Mouse (Mus musculus): ENCODE measurements around the gene Nfyc.

Nfyc gene

GRCm38 (mm10) chr4:120825577-120826326, 5.6 kb downstream of the Nfyc start:
- DNase-seq (ENCODE audit: low read depth, low spot score), result peak; percentile 97

GRCm38 (mm10) chr4:120825100-120825553, 6.2 kb downstream of the Nfyc start:
- DNase-seq (ENCODE audit: low read depth, low spot score), result peak; percentile 86

- no peak for DNase-seq (ENCODE audit: low read depth, low spot score)
Measured at GRCm38 (mm10) chr4:120822191-120822911, 9.0 kb downstream of the Nfyc start.

GRCm38 (mm10) chr4:120819871-120820270, 11.5 kb downstream of the Nfyc start:
- DNase-seq (ENCODE audit: low read depth, low spot score), result no peak

- DNase-seq (ENCODE audit: low read depth, low spot score), result no peak
Measured at GRCm38 (mm10) chr4:120819296-120819695, 12.1 kb downstream of the Nfyc start.

- no peak for DNase-seq (ENCODE audit: low read depth, low spot score)
Measured at GRCm38 (mm10) chr4:120817951-120818350, 13.4 kb downstream of the Nfyc start.

GRCm38 (mm10) chr4:120817002-120817774, 14.2 kb downstream of the Nfyc start:
- no peak for DNase-seq (ENCODE audit: low read depth, low spot score)

- peak; percentile 72 for DNase-seq (ENCODE audit: low read depth, low spot score)
Measured at GRCm38 (mm10) chr4:120815622-120816334, 15.6 kb downstream of the Nfyc start.

- no peak for DNase-seq (ENCODE audit: low read depth, low spot score)
Measured at GRCm38 (mm10) chr4:120815163-120815562, 16.2 kb downstream of the Nfyc start.

GRCm38 (mm10) chr4:120814171-120814570, 17.2 kb downstream of the Nfyc start:
- no peak for DNase-seq (ENCODE audit: low read depth, low spot score)

GRCm38 (mm10) chr4:120813762-120814161, 17.6 kb downstream of the Nfyc start:
- no peak for DNase-seq (ENCODE audit: low read depth, low spot score)

- no peak for DNase-seq (ENCODE audit: low read depth, low spot score)
Measured at GRCm38 (mm10) chr4:120805816-120806215, 25.6 kb downstream of the Nfyc start.

GRCm38 (mm10) chr4:120801446-120801845, 29.9 kb downstream of the Nfyc start:
- DNase-seq (ENCODE audit: low read depth, low spot score), result no peak

- DNase-seq (ENCODE audit: low read depth, low spot score), result no peak
Measured at GRCm38 (mm10) chr4:120800691-120801090, 30.7 kb downstream of the Nfyc start.

GRCm38 (mm10) chr4:120799680-120800166, 31.6 kb downstream of the Nfyc start:
- DNase-seq (ENCODE audit: low read depth, low spot score), result no peak

GRCm38 (mm10) chr4:120797985-120798725, 33.2 kb downstream of the Nfyc start:
- DNase-seq (ENCODE audit: low read depth, low spot score), result no peak

GRCm38 (mm10) chr4:120796687-120797086, 34.7 kb downstream of the Nfyc start:
- no peak for DNase-seq (ENCODE audit: low read depth, low spot score)

GRCm38 (mm10) chr4:120795646-120796045, 35.7 kb downstream of the Nfyc start:
- DNase-seq (ENCODE audit: low read depth, low spot score), result no peak

GRCm38 (mm10) chr4:120792918-120793317, 38.5 kb downstream of the Nfyc start:
- no peak for DNase-seq (ENCODE audit: low read depth, low spot score)

GRCm38 (mm10) chr4:120790027-120790426, 41.3 kb downstream of the Nfyc start:
- no peak for DNase-seq (ENCODE audit: low read depth, low spot score)

- no peak for DNase-seq (ENCODE audit: low read depth, low spot score)
Measured at GRCm38 (mm10) chr4:120755801-120756200, 75.6 kb downstream of the Nfyc start.

All from retina, adult 2 months (tissue).